Mouse (Mus musculus): ENCODE results near the gene BC048403. TPM values are rescaled to one million over a fixed set of nuclear protein-coding genes. Genes with fewer than 3 reads are reported as not detected.

BC048403 gene
- total and polyA plus RNA-seq, 3 experiments, result 2.7 to 11.6 TPM; not detected in 1

DNA sequence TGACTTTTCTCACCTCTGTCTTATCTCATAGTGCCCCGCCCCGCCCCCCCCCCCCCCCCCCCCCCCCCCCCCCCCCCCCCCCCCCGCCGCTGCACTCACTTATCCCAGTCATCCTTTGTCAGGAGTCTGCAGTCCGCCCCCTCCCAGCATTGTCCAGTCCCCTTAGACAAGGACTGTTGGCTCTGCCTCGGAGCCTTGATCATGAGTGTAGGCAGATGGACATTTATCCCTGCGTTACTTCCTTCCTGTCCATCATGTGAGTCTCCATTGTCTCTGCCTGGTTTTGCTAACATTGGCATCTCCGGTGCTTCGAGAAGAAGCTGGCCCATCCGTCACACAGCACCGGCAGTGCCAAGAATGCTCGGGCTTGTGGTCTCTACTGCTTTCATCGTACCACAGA, 23.5 kb downstream of the BC048403 start:
- Histone ChIP-seq H3K9ac (ENCODE audit: control insufficient read depth, low read depth, low read length, poor library complexity, severe bottlenecking) (no peak overlapping the region), H3K4me1 (ENCODE audit: control insufficient read depth in 1 of 2, insufficient read depth in 2 of 2, low read length in 2 of 2) (no peaks in the 10 kb centered on the region), H3K36me3 (ENCODE audit: control insufficient read depth in 1 of 2, insufficient read depth in 2 of 2, low read length in 2 of 2) (no peaks in the 10 kb centered on the region), H3K79me2 (ENCODE audit: control insufficient read depth, insufficient read depth, low read length, poor library complexity) (no peaks in the 10 kb centered on the region), H3K9me3 (replicated peaks; ENCODE audit: insufficient read depth, low read length) (no peaks in the 10 kb centered on the region), H3K27me3 (ENCODE audit: control insufficient read depth in 1 of 2, insufficient read depth in 2 of 2, low read length in 2 of 2) (no peaks in the 10 kb centered on the region), H3K27ac (ENCODE audit: control insufficient read depth, low read depth, low read length) (no peak overlapping the region), H3K4me3 (ENCODE audit: control insufficient read depth in 1 of 2, insufficient read depth in 1 of 2, low read depth in 2 of 2, low read length in 2 of 2) (no peak overlapping the region)
- DNase-seq (ENCODE audit: low read depth, low spot score), result no peak
- TF ChIP-seq USF2 (IDR thresholded peaks at IDR 0.05; ENCODE audit: borderline replicate concordance in 1 of 2, insufficient read depth in 1 of 2, low read depth in 1 of 2, low read length in 2 of 2) (no peak), HCFC1 (IDR thresholded peaks at IDR 0.05; ENCODE audit: low read depth, low read length) (no peak), ELF1 (IDR thresholded peaks at IDR 0.05; ENCODE audit: low read depth, low read length) (no peak), EP300 (IDR thresholded peaks at IDR 0.05; ENCODE audit: low read depth in 1 of 2, low read length in 2 of 2) (no peak), SMC3 (IDR thresholded peaks at IDR 0.05; ENCODE audit: low read depth, low read length) (no peak), TAL1 (IDR thresholded peaks at IDR 0.05; ENCODE audit: low read length) (no peak), NRF1 (IDR thresholded peaks at IDR 0.05; ENCODE audit: insufficient read depth, low read depth, low read length, poor library complexity, severe bottlenecking) (no peak), KAT2A (conservative IDR thresholded peaks at IDR 0.05; ENCODE audit: low read depth, low read length) (no peak), MYB (IDR thresholded peaks at IDR 0.05; ENCODE audit: low read depth, low read length) (no peak), RAD21 (IDR thresholded peaks at IDR 0.05; ENCODE audit: low read depth, low read length) (no peak), CTCF (IDR thresholded peaks at IDR 0.05 in 2 of 3, conservative IDR thresholded peaks at IDR 0.05 in 1 of 3; ENCODE audit: control insufficient read depth in 1 of 3, insufficient read depth in 1 of 3, low read depth in 2 of 3, low read length in 3 of 3, poor library complexity in 1 of 3, severe bottlenecking in 1 of 3) (no peak), GABPA (IDR thresholded peaks at IDR 0.05; ENCODE audit: low read depth, low read length) (no peak)

DNA sequence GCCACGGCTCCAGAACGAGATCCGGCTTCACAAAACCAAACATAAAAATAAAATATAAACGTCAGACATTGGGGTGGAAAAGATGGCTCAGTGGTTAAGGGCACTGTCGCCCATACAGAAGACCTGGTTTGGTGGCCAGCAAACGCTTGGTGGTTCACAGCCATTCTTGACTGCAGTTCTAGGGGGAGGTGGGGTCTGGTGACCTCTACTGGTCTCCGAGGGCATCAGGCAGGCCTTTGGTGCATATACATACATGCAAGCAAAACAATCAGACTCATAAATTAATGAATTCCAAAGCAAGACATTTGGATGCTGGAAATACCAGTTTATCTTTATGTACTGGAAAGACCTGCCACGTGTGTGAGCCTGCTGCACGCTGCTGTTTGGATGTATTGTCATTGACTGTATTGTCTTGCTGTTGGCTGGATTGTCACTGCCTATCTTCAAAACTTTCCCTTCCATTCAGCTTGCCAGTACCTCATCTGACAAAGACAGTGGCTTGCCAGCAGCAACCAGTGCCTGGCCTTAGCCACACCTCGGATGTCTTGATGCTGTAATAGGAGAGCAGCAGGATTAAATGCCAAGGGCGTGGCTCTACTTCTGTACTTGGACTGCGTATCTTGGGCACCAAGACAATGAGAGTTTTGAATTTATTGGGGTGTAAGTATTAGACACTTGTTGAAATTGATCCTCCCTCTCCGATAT, 24.9 kb downstream of the BC048403 start:
- Histone ChIP-seq H3K27me3 (ENCODE audit: control insufficient read depth in 1 of 2, insufficient read depth in 2 of 2, low read length in 2 of 2) (no peaks in the 10 kb centered on the region), H3K4me1 (ENCODE audit: control insufficient read depth in 1 of 2, insufficient read depth in 2 of 2, low read length in 2 of 2) (no peaks in the 10 kb centered on the region), H3K36me3 (ENCODE audit: control insufficient read depth in 1 of 2, insufficient read depth in 2 of 2, low read length in 2 of 2) (no peaks in the 10 kb centered on the region), H3K79me2 (ENCODE audit: control insufficient read depth, insufficient read depth, low read length, poor library complexity) (no peaks in the 10 kb centered on the region), H3K27ac (ENCODE audit: control insufficient read depth, low read depth, low read length) (no peak overlapping the region), H3K4me3 (ENCODE audit: control insufficient read depth in 1 of 2, insufficient read depth in 1 of 2, low read depth in 2 of 2, low read length in 2 of 2) (no peak overlapping the region), H3K9me3 (replicated peaks; ENCODE audit: insufficient read depth, low read length) (no peaks in the 10 kb centered on the region), H3K9ac (ENCODE audit: control insufficient read depth, low read depth, low read length, poor library complexity, severe bottlenecking) (no peak overlapping the region)
- TF ChIP-seq EP300 (IDR thresholded peaks at IDR 0.05; ENCODE audit: low read depth in 1 of 2, low read length in 2 of 2) (no peak), RAD21 (IDR thresholded peaks at IDR 0.05; ENCODE audit: low read depth, low read length) (peak; percentile 33), SMC3 (IDR thresholded peaks at IDR 0.05; ENCODE audit: low read depth, low read length) (peak; percentile 38), CTCF (IDR thresholded peaks at IDR 0.05 in 2 of 3, conservative IDR thresholded peaks at IDR 0.05 in 1 of 3; ENCODE audit: control insufficient read depth in 1 of 3, insufficient read depth in 1 of 3, low read depth in 2 of 3, low read length in 3 of 3, poor library complexity in 1 of 3, severe bottlenecking in 1 of 3) (peak in 2 of 3 experiments; percentile 44 to 47; a peak in 4 of 6 replicates), RCOR1 (IDR thresholded peaks at IDR 0.05; ENCODE audit: low read depth, low read length) (no peak)
- peak; percentile 21 for DNase-seq (ENCODE audit: low read depth, low spot score)

Data from MEL (cell line).